Mouse (Mus musculus) MEL (cell line): ENCODE data around the gene Rccd1. TPM values are rescaled to one million over a fixed set of nuclear protein-coding genes. Genes with fewer than 3 reads are reported as not detected.

Experiments used
- DNase-seq: peaks from one replicate; pipeline ENCODE4 v3.0.0; 2011; ENCODE audit warnings: low read depth, low spot score
- H3K27ac ChIP-seq: 2 replicates; pipeline ENCODE4 v1.5.1; 2012; ENCODE audit warnings: low read depth, mild to moderate bottlenecking, control low read depth, low read length, moderate library complexity; ENCODE audit not compliant: control insufficient read depth
- H3K27me3 ChIP-seq, 2 experiments: fragments of 150-350 bp in 1 of 2; sonication (generic) in 1 of 2; 2 replicates each; pipeline ENCODE4 v1.6.1; 2012; ENCODE audit warnings: low read length in 2 of 2, mild to moderate bottlenecking in 2 of 2, improper control_type of control experiment in 1 of 2, moderate library complexity in 1 of 2; ENCODE audit not compliant: insufficient read depth in 2 of 2, control insufficient read depth in 1 of 2
- H3K36me3 ChIP-seq, 2 experiments: 2 replicates each; pipeline ENCODE4 v1.6.1; 2012 to 2014; ENCODE audit warnings: low read length in 2 of 2, improper control_type of control experiment in 1 of 2, inconsistent platforms in 1 of 2, mild to moderate bottlenecking in 1 of 2; ENCODE audit not compliant: insufficient read depth in 2 of 2, control insufficient read depth in 1 of 2
- H3K4me1 ChIP-seq, 2 experiments: fragments of 150-350 bp in 1 of 2; sonication (generic) in 1 of 2; 2 replicates each; pipeline ENCODE4 v1.6.1; 2012; ENCODE audit warnings: low read length in 2 of 2, improper control_type of control experiment in 1 of 2, mild to moderate bottlenecking in 1 of 2; ENCODE audit not compliant: insufficient read depth in 2 of 2, control insufficient read depth in 1 of 2
- H3K4me3 ChIP-seq, 2 experiments: fragments of 150-350 bp in 1 of 2; sonication (generic) in 1 of 2; 2 replicates each; pipeline ENCODE4 v1.5.1; 2012; ENCODE audit warnings: low read depth in 2 of 2, low read length in 2 of 2, mild to moderate bottlenecking in 2 of 2, moderate library complexity in 2 of 2, control low read depth in 1 of 2, improper control_type of control experiment in 1 of 2; ENCODE audit not compliant: control insufficient read depth in 1 of 2, insufficient read depth in 1 of 2
- H3K79me2 ChIP-seq: 2 replicates; pipeline ENCODE4 v1.6.1; 2012; ENCODE audit warnings: mild to moderate bottlenecking, low read length, moderate library complexity; ENCODE audit not compliant: control insufficient read depth, poor library complexity, insufficient read depth
- H3K9ac ChIP-seq: 2 replicates; pipeline ENCODE4 v1.6.1; 2012; ENCODE audit warnings: low read depth, mild to moderate bottlenecking, control low read depth, low read length, moderate library complexity; ENCODE audit not compliant: control insufficient read depth, poor library complexity, severe bottlenecking
- H3K9me3 ChIP-seq: fragments of 150-350 bp; sonication (generic); replicated peaks from 2 replicates; pipeline ENCODE4 v1.6.1; 2012; ENCODE audit warnings: mild to moderate bottlenecking, low read length, improper control_type of control experiment, moderate library complexity; ENCODE audit not compliant: insufficient read depth
- CHD1 ChIP-seq: IDR thresholded peaks from 2 replicates; pipeline ENCODE4 v1.6.1; 2012; ENCODE audit warnings: low read depth, mild to moderate bottlenecking, inconsistent platforms, low read length, improper control_type of control experiment
- E2F4 ChIP-seq: IDR thresholded peaks from 2 replicates; pipeline ENCODE4 v1.6.1; 2011; ENCODE audit warnings: low read depth, low read length, improper control_type of control experiment, borderline replicate concordance
- ELF1 ChIP-seq: IDR thresholded peaks from 2 replicates; pipeline ENCODE4 v1.6.1; 2014; ENCODE audit warnings: low read depth, mild to moderate bottlenecking, inconsistent platforms, low read length, improper control_type of control experiment, moderate library complexity
- EP300 ChIP-seq, 2 experiments: IDR thresholded peaks; 2 replicates each; pipeline ENCODE4 v1.6.1; 2011; ENCODE audit warnings: improper control_type of control experiment in 2 of 2, low read length in 2 of 2, low read depth in 1 of 2, mild to moderate bottlenecking in 1 of 2
- GABPA ChIP-seq: IDR thresholded peaks from 2 replicates; pipeline ENCODE4 v1.6.1; 2012; ENCODE audit warnings: low read depth, mild to moderate bottlenecking, inconsistent platforms, low read length, improper control_type of control experiment, moderate library complexity
- GATA1 ChIP-seq: IDR thresholded peaks from 2 replicates; pipeline ENCODE4 v1.6.1; 2011; ENCODE audit warnings: low read depth, low read length, improper control_type of control experiment
- MAFK ChIP-seq: IDR thresholded peaks from 2 replicates; pipeline ENCODE4 v1.6.1; 2011; ENCODE audit warnings: low read depth, mild to moderate bottlenecking, low read length, improper control_type of control experiment, borderline replicate concordance
- MAX ChIP-seq: IDR thresholded peaks from 2 replicates; pipeline ENCODE4 v1.6.1; 2011; ENCODE audit warnings: low read length, improper control_type of control experiment
- MAZ ChIP-seq: IDR thresholded peaks from 2 replicates; pipeline ENCODE4 v1.6.1; 2012; ENCODE audit warnings: low read depth, mild to moderate bottlenecking, inconsistent platforms, low read length, improper control_type of control experiment
- MXI1 ChIP-seq: IDR thresholded peaks from 2 replicates; pipeline ENCODE4 v1.6.1; 2011; ENCODE audit warnings: mild to moderate bottlenecking, low read depth, low read length, improper control_type of control experiment
- NELFE ChIP-seq: IDR thresholded peaks from 2 replicates; pipeline ENCODE4 v1.6.1; 2011; ENCODE audit warnings: low read depth, low read length, improper control_type of control experiment
- NRF1 ChIP-seq: IDR thresholded peaks from 2 replicates; pipeline ENCODE4 v1.6.1; 2014; ENCODE audit warnings: low read depth, mild to moderate bottlenecking, inconsistent platforms, low read length, improper control_type of control experiment, moderate library complexity; ENCODE audit not compliant: poor library complexity, insufficient read depth, severe bottlenecking
- POLR2A ChIP-seq, 2 experiments: IDR thresholded peaks; 2 replicates each; pipeline ENCODE4 v1.6.1; 2011 to 2012; ENCODE audit warnings: low read length in 2 of 2, mild to moderate bottlenecking in 2 of 2, control low read depth in 1 of 2, improper control_type of control experiment in 1 of 2, low read depth in 1 of 2, moderate library complexity in 1 of 2; ENCODE audit not compliant: control insufficient read depth in 1 of 2, insufficient read depth in 1 of 2, poor library complexity in 1 of 2
- RCOR1 ChIP-seq: IDR thresholded peaks from 2 replicates; pipeline ENCODE4 v1.6.1; 2012; ENCODE audit warnings: low read depth, mild to moderate bottlenecking, inconsistent platforms, low read length, improper control_type of control experiment
- SIN3A ChIP-seq: IDR thresholded peaks from 2 replicates; pipeline ENCODE4 v1.6.1; 2012; ENCODE audit warnings: low read length, improper control_type of control experiment, inconsistent platforms
- TAL1 ChIP-seq: IDR thresholded peaks from 2 replicates; pipeline ENCODE4 v1.6.1; 2012; ENCODE audit warnings: mild to moderate bottlenecking, inconsistent platforms, low read length, moderate library complexity, mixed read lengths
- TBP ChIP-seq: IDR thresholded peaks from 2 replicates; pipeline ENCODE4 v1.8.0; 2011; ENCODE audit warnings: low read depth, low read length, improper control_type of control experiment
- TCF12 ChIP-seq: IDR thresholded peaks from 2 replicates; pipeline ENCODE4 v1.6.1; 2014; ENCODE audit warnings: low read depth, mild to moderate bottlenecking, inconsistent platforms, low read length, improper control_type of control experiment, moderate library complexity
- UBTF ChIP-seq: IDR thresholded peaks from 2 replicates; pipeline ENCODE4 v1.6.1; 2012; ENCODE audit warnings: low read depth, mild to moderate bottlenecking, inconsistent platforms, low read length, improper control_type of control experiment, moderate library complexity, borderline replicate concordance; ENCODE audit not compliant: insufficient read depth
- ZMIZ1 ChIP-seq: IDR thresholded peaks from 2 replicates; pipeline ENCODE4 v1.6.1; 2012; ENCODE audit warnings: low read depth, mild to moderate bottlenecking, inconsistent platforms, low read length, improper control_type of control experiment, moderate library complexity
- polyA plus RNA-seq, 2 experiments: library from polyadenylated mRNA; stranded (reverse) in 1 of 2; unstranded in 1 of 2; fragments of >175 nt in 1 of 2; fragments of >200 nt in 1 of 2; gene quantifications; 2 replicates each; pipeline versions ENCODE4 v1.2.1 to v1.2.4; 2012; ENCODE audit warnings: low replicate concordance in 2 of 2, low read depth in 1 of 2; ENCODE audit not compliant: insufficient read length in 2 of 2, insufficient read depth in 1 of 2, missing spikeins in 1 of 2
- total RNA-seq: library from RNA; depleted of rRNA; stranded (reverse); fragments of 300-350 nt; gene quantifications from 2 replicates; pipeline ENCODE4 v1.2.3, GENCODE M21; 2012

Rccd1 gene
- total and polyA plus RNA-seq, 3 experiments = 16.8 to 20.2 TPM; not detected in 1

DNA sequence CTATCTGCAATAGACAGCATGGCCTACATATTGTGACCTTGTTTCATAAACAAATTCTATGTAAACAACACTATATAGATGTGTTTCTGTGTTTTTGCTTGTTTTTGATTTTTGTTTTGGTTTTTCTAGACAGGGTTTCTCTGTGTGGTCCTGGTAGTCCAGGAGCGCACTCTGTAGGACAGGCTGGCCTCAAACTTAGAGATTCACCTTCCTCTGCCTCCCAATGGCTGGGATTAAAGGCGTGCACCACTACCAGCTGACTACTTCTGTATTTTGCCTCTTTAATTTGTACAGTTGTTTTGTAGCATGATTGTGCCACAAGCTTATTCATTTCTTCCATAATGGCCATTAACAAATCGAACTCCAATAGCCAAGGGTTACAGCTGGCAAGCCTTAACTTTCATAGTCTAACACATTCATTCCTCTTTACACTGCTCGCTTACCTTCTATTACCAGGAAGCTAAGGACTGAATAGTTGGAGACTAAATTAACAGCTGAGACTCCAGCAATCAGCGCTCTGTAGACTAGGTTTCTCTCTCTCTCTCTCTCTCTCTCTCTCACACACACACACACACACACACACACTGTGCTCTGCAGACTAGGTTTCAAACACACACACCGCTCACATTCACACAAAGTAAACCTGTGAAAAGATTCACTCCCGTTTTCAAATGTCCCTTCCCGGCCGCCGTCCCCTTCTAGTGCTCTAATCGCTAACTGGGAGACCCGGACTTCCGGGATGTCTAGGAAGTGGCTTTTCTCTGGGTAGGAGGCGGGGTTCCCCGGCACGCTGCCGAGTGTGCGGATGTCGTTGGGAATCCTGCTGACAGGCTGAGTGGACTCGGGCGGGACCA, 55.1 kb downstream of the Rccd1 start, which contains the start of gene Vps33b (continued):
- no peak for TF ChIP-seq NRF1
- no peak for TF ChIP-seq E2F4
- TF ChIP-seq POLR2A (IDR thresholded peaks at IDR 0.05; ENCODE audit: control insufficient read depth in 1 of 2, insufficient read depth in 1 of 2, low read depth in 1 of 2, low read length in 2 of 2, poor library complexity in 1 of 2) = peak in 1 of 2 experiments; percentile 86; a peak in 3 of 4 replicates
- no peak for TF ChIP-seq UBTF
- no peak for TF ChIP-seq MAFK
- TF ChIP-seq MXI1 = peak; percentile 98
- peak; percentile 83 for TF ChIP-seq GATA1
- TF ChIP-seq GABPA = no peak
- TF ChIP-seq TAL1 = no peak
- TF ChIP-seq EP300 (IDR thresholded peaks at IDR 0.05; ENCODE audit: low read depth in 1 of 2, low read length in 2 of 2) = peak in 1 of 2 experiments; percentile 42; a peak in 2 of 4 replicates
- peak; percentile 75 for TF ChIP-seq MAX
- TF ChIP-seq ZMIZ1 = peak; percentile 42; the same call in 1 of the 2 replicates
- peak; percentile 99 for TF ChIP-seq SIN3A
- TF ChIP-seq TCF12 = no peak

DNA sequence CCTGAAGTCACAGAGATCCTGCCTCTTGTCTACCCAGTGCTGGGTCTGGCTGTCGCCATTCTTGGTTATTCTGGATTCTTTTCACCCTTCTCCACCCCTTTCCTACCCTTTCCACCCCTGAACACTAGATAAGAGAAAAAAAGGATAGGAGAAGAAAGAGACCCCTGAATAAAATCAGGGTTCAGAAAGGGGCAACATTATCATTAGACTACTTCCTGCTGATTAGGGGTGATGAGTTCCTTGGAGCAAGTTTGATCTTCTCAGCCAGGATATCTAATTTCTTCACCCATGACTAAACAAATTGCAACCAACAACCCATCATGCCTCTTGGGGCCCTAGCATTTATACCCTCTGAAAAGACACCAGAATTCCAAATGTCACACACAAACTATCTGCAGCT, 56.5 kb downstream of the Rccd1 start:
- H3K9me3 ChIP-seq = no peaks in the 10 kb centered on the region
- TF ChIP-seq MAZ (no peak), E2F4 (no peak), GATA1 (peak; percentile 52; the same call in 1 of the 2 replicates), NELFE (no peak), MAX (no peak), ELF1 (no peak), TBP (no peak), RCOR1 (peak; percentile 68), UBTF (no peak), CHD1 (no peak), EP300 (IDR thresholded peaks at IDR 0.05; ENCODE audit: low read depth in 1 of 2, low read length in 2 of 2) (peak; percentile 52 to 59; a peak in 3 of 4 replicates), POLR2A (IDR thresholded peaks at IDR 0.05; ENCODE audit: control insufficient read depth in 1 of 2, insufficient read depth in 1 of 2, low read depth in 1 of 2, low read length in 2 of 2, poor library complexity in 1 of 2) (0 out of 4 replicates have a peak, but pooled peaks of 1 of the 2 experiments have one; percentile 15)
- TF ChIP-seq, all 39 proteins: peak for 4
- peaks cover 9 to 19% of the 10 kb centered on the region in 2 experiments for H3K4me1 ChIP-seq
- H3K27me3 ChIP-seq = no peaks in the 10 kb centered on the region
- H3K4me3 ChIP-seq = no peak overlapping the region
- DNase-seq = peak; percentile 27
- no peak overlapping the region for H3K27ac ChIP-seq
- H3K79me2 ChIP-seq = peaks cover 21% of the 10 kb centered on the region
- peaks cover 6 to 28% of the 10 kb centered on the region in 2 experiments for H3K36me3 ChIP-seq
- no peak overlapping the region for H3K9ac ChIP-seq
